Mouse (Mus musculus) lung, adult 2 months (tissue): ENCODE results near the gene Ppp6r1.

Experiments used
- CTCF ChIP-seq: fragments of 200-500 bp; IDR thresholded peaks from 2 replicates; pipeline ENCODE4 v1.5.1; 2011; ENCODE audit warnings: mild to moderate bottlenecking, low read length, control low read depth; ENCODE audit not compliant: insufficient read depth
- POLR2A ChIP-seq: fragments of 200-500 bp; IDR thresholded peaks from 2 replicates; pipeline ENCODE4 v1.6.1; 2011; ENCODE audit warnings: low read depth, mild to moderate bottlenecking, control low read depth, low read length, borderline replicate concordance; ENCODE audit errors: extremely low read depth

GRCm38 (mm10) chr7:4693004-4693403, 34.2 kb upstream of the Ppp6r1 start:
- TF ChIP-seq CTCF: no peak
- no peak for TF ChIP-seq POLR2A
